Mouse (Mus musculus) brain, embryonic 14.5 days (tissue): ENCODE measurements at regions not wholly inside any gene's neighbourhood (a gene's known extent, or its start where the extent isn't known, plus 50 kb on each side); places are given as distances from the start of the nearest gene placed in this dataset.

Experiments
- CTCF ChIP-seq: fragments of 200-500 bp; IDR thresholded peaks from 2 replicates; pipeline ENCODE4 v1.5.1; 2012; ENCODE audit warnings: inconsistent platforms, mild to moderate bottlenecking, moderate library complexity, borderline replicate concordance; ENCODE audit not compliant: insufficient read depth, insufficient read length; ENCODE audit errors: extremely low read depth
- POLR2A ChIP-seq: fragments of 200-500 bp; IDR thresholded peaks from 2 replicates; pipeline ENCODE4 v1.6.1; 2012; ENCODE audit warnings: mild to moderate bottlenecking, inconsistent platforms, borderline replicate concordance; ENCODE audit not compliant: poor library complexity, insufficient read depth, insufficient read length, severe bottlenecking; ENCODE audit errors: extremely low read depth

GRCm38 (mm10) chr1:57083540-57084083 lies 105.2 kb upstream of the Satb2 start:
- TF ChIP-seq CTCF (no peak), POLR2A (no peak)
